Mouse (Mus musculus) left cerebral cortex, adult 2 months (tissue): ENCODE results near the gene Car5a. TPM values are rescaled to one million over a fixed set of nuclear protein-coding genes. Genes with fewer than 3 reads are reported as not detected.

ENCODE experiments used
- DNase-seq, 2 experiments: peaks; one replicate each; pipeline ENCODE4 v3.0.0; 2021 to 2022; ENCODE audit warnings: low spot score in 2 of 2, mixed read lengths in 1 of 2; ENCODE audit errors: extremely low spot score in 1 of 2
- H3K27ac ChIP-seq: fragments of 200-600 bp; 2 replicates; pipeline ENCODE4 v1.8.1; 2022
- H3K4me3 ChIP-seq: fragments of 200-600 bp; 2 replicates; pipeline ENCODE4 v1.8.1; 2022
- CTCF ChIP-seq: fragments of 200-600 bp; IDR thresholded peaks from 2 replicates; pipeline ENCODE4 v1.8.1; 2022; ENCODE audit warnings: antibody characterized with exemption, mild to moderate bottlenecking, moderate library complexity
- intact Hi-C: fragments of 180-260 bp; cut with DNase I; formaldehyde crosslinking; loops from one replicate; pipeline ENCODE4 v1.15.1; 2025
- total RNA-seq, 2 experiments: library from RNA; stranded (reverse); gene quantifications; 2 replicates each; pipeline ENCODE4 v1.2.3; 2021

The Car5a gene
- total RNA-seq, 2 experiments from 2014 or later: not detected

DNA sequence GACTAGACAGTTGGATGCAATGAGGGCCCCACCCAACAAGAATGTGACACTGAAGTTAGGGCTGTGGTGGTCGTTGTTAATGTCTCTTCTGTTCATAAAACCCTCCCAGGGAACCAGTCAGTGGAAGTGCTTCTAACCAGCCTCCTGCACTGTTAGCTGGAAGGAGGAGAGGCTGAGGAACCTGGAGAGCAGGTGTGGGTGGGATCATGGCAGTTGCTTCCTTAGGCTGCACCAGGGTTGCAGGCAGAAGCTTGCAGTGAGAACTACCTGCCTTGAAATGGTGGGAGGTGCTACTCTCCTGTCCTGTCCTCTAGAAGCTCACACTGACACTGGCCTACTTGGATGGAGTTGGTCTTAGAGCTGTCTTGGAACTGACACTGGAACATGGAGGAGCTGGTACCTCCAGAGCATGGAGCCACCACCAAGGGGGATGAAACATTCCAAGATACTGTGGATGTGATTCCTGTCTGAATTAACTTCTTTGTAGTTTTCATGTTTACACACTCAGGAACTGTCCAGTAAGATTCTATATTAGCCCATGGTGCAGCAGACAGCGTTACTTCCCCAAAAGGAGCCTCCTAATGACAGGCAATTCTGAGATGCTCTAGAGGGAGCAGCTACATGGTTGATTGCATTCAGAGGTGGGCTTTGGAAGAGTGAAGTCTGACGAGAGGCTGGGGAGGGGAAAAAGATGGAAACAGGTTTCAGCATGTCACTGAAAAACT is 9.3 kb upstream of the Car5a start:
- Histone ChIP-seq H3K27ac (no peak overlapping the region), H3K4me3 (no peak overlapping the region)
- no peak for DNase-seq
- intact Hi-C loops: no loop called here
- no peak for TF ChIP-seq CTCF

DNA sequence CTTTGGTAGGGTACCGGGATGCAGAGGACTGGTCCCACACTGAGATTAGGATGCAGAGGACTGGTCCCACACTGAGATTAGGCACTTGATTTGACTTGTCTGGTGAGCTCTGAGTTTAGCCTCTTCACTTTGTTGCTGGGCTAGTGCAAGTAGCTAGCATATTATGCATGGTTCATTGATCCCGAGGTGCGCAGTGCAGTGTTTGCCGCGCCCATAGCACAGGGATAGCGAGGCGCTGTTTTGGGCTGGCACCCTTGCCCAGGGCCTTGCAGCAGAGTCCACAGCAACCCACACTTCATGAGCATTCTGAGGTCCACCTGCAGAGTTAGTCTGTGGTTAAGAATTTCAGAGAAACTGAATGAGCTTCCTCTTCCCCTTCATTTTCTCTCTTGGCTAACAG is 8.1 kb upstream of the Car5a start:
- DNase-seq: no peak
- Histone ChIP-seq H3K27ac (no peak overlapping the region), H3K4me3 (no peak overlapping the region)
- TF ChIP-seq CTCF: no peak
- intact Hi-C loops: no loop called here

DNA sequence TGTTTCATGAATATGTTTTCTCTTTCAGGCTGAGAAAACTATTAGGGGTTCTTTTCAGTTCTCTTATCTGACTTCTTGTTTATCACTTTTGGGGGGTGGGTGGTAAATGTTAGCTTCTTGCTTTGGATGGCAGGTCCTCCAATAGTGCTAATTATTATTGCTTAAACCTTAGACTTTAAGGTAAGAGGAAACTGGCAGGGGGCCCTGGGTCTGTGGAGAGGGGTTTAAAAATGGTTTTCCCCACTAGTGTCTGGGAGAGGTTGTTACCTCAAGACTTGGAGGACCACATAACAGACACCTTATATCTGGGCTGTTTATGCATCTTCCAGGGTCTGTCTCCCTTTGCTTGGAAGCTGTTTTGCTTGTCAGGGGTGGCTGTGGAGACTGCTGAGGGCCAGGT is 7.4 kb upstream of the Car5a start:
- TF ChIP-seq CTCF: no peak
- H3K27ac ChIP-seq: no peak overlapping the region
- intact Hi-C loops: no loop called here
- H3K4me3 ChIP-seq: peak overlapping the region; percentile 89; the same call in 1 of the 2 replicates
- DNase-seq: no peak

DNA sequence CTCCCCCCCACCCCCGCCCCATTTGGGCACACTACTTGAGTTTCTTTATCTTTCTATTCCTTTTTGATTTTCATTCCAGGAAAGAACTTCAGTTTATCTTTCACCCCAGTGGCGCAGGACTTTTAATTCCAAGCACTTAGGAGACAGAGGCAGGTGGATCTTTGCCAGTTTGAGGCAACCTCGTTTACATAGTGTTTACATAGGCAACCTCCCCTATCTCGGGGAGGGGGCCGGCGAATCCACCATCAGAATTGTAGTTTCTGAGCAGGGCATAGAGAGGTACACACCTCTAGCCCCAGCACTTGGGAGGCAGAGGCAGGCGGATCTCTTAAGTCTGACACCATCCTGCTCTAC is 6.9 kb upstream of the Car5a start:
- H3K27ac ChIP-seq: no peak overlapping the region
- no peak for TF ChIP-seq CTCF
- peak overlapping the region; percentile 89 for H3K4me3 ChIP-seq
- intact Hi-C loops: loop anchor here (2.0 kb wide), 1 partner anchor 425 kb away; the partner anchor contains the start of gene Zc3h18
- no peak for DNase-seq

DNA sequence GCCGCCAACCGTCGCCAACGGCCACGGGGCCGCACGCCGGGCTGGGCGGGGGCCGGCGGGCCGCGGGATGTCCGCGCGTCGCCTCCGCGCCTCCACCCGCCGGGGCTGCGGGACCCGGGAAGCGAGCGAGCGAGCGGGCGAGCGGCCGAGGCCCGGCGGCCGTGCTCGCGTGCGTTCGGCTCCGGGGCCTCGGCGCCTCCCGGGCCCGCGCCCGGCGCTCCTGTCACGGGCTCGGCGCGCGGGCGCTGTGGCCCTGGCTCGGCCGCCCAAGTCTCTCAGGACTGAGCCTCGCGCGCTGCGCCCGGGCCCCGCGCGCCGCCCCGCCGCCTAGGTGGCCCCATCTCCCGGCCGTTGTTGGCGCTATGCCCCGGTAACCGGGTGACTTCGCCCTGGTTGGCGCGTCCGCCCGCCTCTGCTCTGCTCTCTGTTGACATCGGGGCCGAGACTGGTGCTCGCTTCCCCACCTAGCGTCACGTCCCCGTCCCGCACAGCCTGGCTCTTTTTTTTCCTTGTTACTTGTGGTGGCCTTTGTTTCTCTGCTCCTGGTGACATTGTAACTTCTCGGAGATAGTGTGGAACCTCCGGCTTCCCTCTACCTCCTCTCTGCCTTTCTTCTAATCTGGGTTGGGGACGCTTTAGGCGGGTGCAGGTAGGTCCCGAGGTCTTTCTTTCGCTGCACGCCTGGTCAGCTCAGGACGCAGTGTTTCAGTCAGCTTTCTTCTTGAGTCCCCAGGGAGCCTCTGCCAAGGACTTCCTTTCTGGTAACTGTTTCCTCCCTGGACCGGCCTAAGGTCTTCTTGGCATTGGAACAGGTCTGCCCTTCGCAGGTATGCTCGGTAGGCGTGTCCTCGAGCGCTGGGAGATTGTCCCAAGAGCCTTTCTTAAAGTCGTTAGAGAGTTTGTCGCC is 6.3 kb upstream of the Car5a start:
- H3K4me3 ChIP-seq: peak overlapping the region; percentile 89
- peak; percentile 17; the same call in 1 of the 2 replicates for TF ChIP-seq CTCF
- peak overlapping the region; percentile 97 for H3K27ac ChIP-seq
- peak; percentile 40 to 62 for DNase-seq
- intact Hi-C loops: loop anchor here (2.0 kb wide), 1 partner anchor 426 kb away; the partner anchor contains the start of gene Zc3h18

DNA sequence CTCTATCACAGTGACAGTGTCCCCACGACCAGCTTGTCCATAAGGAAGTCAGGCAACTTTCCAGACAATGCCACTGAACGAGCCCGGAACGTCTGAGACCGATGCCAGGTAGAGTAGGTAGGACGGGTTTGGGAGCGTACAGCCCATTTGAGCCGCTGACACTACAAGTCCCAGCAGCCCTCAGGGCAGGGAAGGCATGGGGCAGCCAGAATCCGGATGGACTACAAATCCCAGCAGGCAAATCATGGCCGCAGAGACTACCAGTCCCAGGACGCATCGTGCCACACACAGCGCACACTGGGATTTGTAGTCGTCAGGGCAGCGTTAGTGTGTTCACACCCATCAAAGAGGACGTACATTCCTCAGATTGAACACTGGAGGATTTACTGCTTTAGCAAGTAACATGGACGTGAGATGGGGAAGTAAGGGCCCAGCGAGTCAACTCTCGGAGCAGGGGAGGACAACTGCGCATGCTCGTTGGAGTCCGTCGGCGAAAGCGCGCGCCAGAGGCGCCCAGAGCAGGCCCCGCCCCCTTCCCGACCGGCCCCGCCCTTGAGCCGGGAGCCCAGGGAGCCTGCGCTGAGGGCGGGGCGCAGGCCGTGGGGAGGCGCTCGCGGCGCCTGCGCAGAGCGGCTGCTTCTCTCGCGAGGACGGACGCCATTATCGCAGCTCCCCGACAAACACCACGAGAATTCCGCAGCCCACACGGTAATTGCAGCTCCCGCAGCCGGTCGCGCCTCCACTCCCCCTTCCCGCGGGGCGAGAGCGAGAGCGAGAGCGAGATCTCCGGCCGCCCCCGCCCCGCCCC is 5.4 kb upstream of the Car5a start:
- peak overlapping the region; percentile 97 for H3K27ac ChIP-seq
- peak; percentile 98 to 99 for DNase-seq
- intact Hi-C loops: loop anchor here (2.0 kb wide), 1 partner anchor 427 kb away; the partner anchor contains the start of gene Zc3h18
- peak overlapping the region; percentile 89 for H3K4me3 ChIP-seq
- TF ChIP-seq CTCF: no peak; the same call in 1 of the 2 replicates

DNA sequence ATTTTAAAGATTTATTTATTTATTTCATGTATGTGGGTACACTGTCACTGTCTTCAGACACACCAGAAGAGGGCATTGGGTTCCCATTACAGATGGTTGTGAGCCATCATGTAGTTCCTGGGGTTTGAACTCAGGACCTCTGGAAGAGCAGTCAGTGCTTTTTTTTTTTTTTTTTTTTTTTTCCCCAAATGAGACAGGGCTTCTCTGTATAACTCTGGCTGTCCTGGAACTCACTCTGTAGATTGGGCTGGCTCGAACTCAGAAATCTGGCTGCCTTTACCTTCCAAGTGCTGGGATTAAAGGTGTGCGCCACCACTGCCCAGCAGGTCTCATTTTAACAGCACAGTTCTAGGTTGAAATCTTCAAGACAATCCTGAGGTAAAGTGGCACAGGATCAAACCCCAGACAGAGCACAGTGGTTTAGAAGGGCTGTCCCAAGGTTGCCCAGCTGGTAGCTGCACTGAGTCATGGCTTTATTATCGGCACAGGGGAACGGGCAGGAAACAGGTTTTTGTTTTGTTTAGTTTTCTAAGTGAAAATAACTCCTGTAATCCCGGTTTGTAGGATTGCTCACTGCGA is 4.6 kb upstream of the Car5a start, which contains the start of gene Banp:
TSS of gene Banp (plus strand) at position 529 of the 579 bp plus-strand sequence.
- intact Hi-C loops: no loop called here
- peak within 1 kb of the TSS; percentile 89 for H3K4me3 ChIP-seq
- no peak for TF ChIP-seq CTCF
- no peak for DNase-seq
- H3K27ac ChIP-seq: peak within 1 kb of the TSS; percentile 97

DNA sequence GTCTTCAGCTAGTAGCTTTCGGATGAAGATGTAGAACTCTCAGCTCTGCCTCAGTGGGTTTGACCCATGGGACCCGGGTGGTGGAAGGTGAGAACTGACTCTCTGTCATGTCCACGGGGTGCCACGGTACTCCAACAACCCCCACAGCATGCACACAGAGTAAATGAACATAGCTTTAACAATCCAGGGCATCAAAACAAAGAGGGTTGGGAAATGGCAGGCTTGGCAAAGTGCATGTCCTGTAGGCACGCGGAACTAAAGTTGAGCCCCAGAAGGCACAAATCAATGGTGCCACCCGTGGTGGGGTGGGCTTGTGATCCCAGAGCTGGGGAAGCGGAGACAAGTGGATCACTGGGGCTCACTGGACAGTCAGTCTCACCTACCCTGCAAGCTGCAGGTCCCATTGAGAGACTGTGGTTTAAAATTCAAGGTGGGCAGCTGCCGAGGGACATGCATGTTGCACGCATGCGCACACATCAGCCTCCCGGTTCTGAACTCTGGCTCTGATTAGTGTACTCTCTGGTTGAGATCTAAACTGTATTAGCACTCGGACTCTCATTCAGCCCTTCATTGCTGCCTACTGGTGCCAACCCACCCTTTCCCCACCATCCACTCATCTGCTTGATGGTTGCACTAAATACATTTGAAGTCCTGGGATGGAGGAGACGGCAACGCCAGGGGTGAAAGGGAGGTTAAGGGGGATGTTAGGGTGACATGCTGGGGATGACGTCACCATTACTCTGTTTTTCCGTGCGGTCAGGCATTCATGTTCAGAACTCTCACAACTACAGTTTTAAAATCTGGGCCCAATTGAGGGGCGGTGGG is 3.8 kb upstream of the Car5a start:
- Histone ChIP-seq H3K4me3 (no peak overlapping the region), H3K27ac (no peak overlapping the region)
- no peak for TF ChIP-seq CTCF
- intact Hi-C loops: no loop called here
- DNase-seq: no peak

DNA sequence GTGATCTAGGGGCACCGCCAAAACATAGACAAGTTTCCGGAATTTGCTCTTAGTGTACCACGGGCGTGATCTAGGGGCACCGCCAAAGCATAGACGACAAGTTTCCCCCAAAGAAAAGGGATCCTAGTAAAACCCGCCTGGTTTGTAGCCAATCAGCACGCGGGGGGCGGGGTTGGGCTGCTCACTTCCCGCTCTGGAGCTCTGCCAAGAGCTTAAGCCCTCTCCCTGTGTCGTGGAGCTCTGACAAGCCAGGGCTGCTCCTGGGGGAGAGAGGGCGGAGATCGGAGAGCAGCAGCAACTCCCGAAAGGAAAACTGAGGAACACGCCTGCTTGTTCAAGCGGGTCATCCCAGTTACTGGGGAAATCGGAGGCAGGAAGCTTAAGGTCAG is 3.0 kb upstream of the Car5a start:
- peak overlapping the region; percentile 11; the same call in 1 of the 2 replicates for H3K4me3 ChIP-seq
- intact Hi-C loops: no loop called here

DNA sequence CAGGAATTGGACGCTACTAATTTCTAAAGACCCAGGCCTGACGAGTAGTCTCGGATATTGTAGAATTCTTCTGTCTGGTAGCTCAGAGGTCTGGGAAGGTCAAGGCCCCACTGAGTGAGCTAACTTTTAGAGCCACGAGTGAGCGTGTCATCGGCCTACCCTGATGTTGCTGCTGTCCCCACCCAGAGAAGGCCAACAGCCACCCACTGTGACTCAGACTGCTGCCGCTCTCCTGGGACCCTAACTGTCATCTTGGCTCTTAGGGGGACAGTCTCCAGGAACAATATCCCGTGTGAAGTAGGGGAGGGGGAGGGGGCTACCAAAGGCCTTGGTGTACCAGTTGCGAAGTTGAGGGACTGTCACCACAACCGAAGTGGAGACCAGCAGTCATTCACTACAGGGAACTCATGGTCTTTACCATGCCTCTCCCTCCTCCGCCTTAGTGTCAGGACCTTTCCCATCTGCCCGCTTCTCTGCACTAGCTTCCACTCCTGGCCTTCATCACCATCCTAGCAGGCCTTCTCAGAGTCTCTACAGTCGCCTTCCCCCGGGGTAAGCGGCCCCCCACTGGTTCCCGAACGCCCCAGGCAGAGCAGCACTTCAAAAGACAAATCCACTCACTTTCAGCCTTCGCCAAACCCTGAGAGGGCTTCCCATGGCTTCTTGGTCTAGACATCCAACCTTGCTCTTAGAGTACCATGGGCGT is 2.5 kb upstream of the Car5a start:
- Histone ChIP-seq H3K27ac (peak overlapping the region; percentile 15; the same call in 1 of the 2 replicates), H3K4me3 (peak overlapping the region; percentile 11; the same call in 1 of the 2 replicates)
- intact Hi-C loops: no loop called here
- no peak for DNase-seq
- no peak for TF ChIP-seq CTCF

More for the DNA sequence above, 3.0 kb upstream of the Car5a start:
- peak overlapping the region; percentile 15; the same call in 1 of the 2 replicates for H3K27ac ChIP-seq
- DNase-seq: peak; percentile 61 to 71
- TF ChIP-seq CTCF: no peak
